Mouse (Mus musculus) ES-CJ7 (cell line): ENCODE data around the gene Ptprg.
A peak's percentile ranks its signal among the peaks of the same experiment; 100 is the strongest.
"Not testable (repeated sequence)": the region's sequence is repeated elsewhere in the genome, so short reads cannot be mapped to it uniquely, and the experiment has no call there.

Experiments used
- DNase-seq: peaks from one replicate; pipeline ENCODE4 v3.0.0; 2011; ENCODE audit warnings: low read depth, low spot score

Gene Ptprg

DNA sequence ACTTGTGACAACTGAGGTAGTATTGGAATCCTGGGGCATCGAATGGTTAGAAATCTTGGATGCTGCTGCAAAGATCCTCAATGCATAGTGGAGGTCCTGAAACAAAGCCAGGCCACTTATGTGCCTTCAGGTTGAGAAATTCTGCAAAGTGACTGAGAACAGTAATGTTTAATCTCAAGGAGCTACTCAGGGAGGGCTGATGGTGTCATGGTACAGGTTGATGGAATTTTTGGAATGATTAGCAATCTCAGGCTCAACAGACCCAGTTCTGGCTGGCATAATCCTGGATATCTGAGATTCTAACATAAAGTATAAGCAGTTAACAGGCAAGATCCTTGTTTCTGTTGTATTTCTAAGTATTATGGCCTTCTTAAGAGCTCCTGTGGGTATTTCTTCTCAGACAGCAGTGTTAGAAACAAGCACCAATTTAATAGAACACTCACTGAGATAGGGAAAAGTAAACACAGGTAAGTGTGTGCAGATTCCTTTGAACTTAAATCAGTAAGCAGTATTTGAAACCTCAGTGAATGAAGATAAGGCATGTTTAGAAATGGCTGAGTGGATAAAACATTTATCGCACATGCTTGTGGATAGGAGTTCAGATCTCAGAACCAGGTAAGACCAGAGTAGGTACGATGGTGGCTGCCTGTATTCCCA, 493.0 kb downstream of the Ptprg start:
- no peak for DNase-seq

DNA sequence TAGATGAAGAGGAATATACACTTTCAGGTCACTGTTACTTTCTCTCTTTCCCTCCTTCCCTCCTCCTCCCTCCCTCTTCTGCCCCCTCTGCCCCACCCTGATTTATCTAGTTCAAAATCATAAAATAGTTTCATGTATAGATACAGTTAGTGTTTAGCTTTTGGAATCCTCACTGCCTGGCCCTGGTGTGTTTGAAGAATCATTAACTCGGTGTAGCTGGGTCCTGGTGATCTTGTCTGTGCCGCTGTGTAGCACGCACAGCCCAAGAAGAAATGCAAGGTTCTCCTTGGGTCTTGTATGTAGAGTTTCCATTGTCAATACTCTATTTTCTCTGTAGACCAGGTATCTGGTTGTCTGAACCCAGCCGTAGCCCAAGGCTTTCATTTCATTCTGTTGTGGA, 494.3 kb downstream of the Ptprg start:
- DNase-seq = no peak

DNA sequence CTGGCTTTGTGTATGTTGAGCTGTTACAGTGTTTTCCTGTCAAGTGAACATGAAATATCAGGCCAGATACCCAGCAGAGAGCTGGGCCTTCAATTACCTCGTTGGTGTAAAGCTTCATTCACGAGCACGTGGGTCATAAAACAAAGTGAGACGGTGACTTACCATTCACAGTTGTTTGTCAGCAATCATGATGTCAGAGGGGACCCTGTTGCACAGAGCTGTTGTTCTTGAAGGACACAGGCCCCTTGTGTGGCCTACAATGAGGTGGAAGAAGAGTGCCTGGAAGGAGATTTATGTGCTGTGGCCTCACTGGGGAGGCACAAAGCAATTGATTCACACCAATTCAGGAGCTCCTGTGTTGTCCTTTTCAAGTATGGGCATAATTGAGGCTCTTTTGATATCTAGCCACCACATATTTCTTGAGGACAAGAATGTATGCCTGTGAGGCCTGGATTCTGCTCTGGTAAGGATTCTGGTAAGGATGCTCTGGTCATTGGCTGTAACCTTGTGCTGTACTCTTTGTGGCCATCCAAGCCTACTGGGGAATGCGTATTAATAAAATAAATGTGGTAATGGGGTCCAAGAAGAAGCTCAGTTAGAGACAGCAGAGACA, 503.7 kb downstream of the Ptprg start:
- no peak for DNase-seq

DNA sequence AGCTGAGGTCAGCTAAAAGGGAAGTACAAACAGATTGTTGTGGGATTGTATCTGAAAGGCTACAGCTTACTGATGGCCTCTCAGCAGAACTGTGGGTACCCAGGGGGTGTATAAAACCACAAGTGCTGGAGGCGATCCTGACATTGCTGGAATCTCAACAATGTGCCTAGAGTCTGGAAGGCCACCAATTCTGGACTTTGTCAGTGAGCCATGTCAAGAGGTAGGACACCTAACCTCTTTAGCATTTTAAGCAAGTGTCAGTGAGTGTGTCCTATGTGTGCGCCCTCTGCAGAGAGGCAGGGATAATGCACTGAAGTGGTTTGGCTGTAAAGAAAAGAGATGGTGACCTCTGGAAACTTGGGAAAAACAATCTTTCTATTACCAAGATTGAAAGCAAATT, 504.5 kb downstream of the Ptprg start:
- DNase-seq = peak; percentile 13

DNA sequence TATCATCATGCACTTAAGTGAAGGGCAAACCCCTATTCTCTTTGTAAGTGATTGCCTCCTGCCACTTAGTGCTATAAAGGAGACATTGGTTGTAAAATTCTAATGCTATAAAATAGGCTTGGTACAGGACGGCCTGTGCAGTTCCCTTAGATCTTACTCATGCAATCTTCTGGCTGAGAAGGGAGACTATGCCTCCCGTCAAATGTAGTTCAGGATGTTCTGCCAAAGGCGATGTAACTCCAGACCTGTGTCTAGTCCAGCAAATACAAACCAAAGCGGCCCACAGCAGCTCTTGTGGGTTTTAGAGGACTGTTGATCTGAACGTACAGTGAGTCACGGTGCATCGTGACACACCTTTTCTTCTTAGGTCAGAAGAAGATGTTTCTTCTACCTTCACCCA, 505.8 kb downstream of the Ptprg start:
- no peak for DNase-seq

DNA sequence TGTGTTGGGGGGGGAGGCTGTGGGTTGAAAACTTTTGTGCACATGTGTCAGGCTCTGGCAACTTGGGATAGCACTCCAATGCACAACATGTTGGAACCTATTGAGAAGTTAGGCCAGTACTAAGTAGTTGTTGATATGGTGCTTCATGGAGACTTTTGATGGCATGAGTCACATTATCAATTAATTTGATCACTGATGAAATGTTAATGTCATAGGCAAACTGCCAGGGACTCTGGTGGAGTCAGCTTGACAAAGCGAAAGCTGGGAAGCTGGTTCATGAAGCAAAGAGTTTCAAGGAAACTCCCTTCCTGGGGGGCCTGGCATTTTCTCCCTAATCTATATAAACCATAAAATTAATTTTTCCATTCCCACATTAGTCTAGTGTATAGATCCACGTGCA, 508.0 kb downstream of the Ptprg start:
- DNase-seq = not testable (repeated sequence)

DNA sequence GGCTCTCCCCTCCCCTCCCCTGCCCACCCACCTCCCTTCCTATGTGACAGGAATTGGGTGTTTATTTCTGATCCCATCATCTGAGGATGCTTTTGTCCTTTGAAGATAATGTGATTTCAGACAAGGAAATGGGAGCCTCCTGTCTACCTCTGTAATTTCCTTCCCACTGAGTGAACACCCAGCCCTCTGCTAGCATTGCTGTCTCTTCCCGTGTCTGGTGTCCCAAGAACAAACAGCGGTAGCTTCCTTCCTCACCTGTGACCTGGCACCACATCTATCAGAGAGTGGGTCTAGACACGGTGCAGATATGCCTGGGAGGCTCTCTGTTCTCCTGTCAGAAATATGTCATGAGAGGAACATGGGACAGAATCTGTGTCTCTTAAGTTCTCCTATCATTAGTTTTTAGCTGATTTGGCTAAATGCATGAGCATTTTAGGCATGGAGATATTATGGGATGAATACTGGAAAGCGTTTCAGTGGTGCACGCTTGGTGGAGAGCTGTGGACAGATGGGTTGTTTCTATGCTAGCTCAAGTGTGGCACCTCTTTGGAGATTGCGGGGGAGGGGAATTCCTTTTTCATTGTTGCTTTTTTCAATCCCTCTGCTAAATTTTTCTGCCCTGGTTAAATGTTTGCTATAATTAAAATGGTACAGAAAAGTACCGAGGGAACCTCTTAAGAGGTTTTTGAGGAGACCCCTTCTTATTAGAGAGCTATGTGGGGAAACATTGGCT, 509.5 kb downstream of the Ptprg start:
- DNase-seq = no peak

DNA sequence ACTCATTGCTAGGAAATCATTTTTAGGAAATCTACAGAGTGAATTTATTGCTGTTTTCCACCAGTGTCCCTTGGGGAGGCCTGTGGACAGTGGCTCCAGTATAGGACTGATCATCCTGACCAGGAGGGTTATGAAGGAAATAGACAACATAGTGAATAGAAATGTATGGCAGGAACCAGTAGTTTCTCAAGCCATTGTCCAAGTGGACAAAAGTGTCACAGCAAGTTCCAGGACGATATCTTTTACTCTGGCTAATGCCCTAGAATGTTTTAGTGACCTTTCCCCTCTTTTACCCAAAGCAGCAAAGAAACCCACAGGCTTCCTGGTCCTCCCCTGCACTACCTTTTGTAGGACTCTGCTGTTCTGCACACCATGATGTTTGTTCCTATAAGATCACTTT, 511.7 kb downstream of the Ptprg start:
- DNase-seq = no peak

DNA sequence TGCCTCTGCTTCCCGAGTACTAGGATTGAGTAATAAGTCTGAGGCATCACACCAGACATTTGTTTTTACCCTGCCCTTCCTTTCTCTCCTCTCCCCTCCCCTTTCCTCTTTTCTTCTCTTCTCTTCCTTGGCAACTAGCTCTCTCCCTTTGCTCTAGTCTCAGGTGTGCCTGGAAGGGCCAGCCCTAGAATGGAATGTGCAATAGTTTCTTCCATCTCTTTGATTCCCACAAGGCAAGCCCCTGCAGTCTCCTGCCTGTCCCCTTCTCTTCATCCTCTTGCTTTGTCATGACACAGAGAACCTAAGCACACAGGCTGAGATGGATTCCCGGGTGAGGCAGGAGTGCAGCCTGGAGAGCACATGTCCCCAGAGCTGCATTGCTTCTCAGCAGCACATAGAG, 512.4 kb downstream of the Ptprg start:
- no peak for DNase-seq

DNA sequence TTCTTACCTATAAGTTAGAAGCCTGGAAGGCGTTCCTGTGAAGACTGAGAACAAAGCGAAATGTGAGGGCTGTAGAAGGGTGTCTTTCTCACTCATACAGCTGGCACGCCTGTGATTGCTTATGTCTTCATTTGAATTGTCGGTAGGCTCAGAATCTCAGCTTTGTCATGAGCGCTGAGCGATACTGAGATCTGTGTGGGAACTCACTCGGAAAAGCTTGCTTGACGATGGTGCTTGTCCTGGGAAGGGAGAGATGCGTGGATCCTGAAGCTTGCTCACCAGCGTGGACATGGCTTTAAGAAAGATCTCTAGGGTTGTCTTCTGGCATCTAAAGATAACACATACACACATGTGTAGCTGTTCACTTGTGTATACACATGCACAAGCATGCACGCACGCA, 516.4 kb downstream of the Ptprg start:
- no peak for DNase-seq

DNA sequence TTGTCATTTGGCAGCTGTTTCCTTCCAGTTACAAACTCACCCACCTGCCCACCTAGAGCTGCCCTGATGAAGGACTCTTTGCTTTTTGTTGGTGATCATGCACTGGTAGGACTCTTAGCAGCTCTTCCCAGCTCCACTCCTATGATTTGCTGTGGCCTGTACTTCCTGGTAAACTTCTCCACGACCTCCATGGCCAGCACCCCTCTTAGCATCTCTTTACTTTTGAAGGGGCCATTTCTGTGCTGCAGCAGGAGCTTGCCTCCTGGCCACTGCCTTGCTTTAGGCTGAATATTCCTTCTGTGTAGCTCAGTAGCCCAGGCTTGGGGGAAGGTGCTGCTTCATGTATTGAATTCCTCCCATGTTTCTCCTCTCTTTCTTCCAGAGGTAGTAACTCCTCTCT, 517.0 kb downstream of the Ptprg start:
- no peak for DNase-seq

DNA sequence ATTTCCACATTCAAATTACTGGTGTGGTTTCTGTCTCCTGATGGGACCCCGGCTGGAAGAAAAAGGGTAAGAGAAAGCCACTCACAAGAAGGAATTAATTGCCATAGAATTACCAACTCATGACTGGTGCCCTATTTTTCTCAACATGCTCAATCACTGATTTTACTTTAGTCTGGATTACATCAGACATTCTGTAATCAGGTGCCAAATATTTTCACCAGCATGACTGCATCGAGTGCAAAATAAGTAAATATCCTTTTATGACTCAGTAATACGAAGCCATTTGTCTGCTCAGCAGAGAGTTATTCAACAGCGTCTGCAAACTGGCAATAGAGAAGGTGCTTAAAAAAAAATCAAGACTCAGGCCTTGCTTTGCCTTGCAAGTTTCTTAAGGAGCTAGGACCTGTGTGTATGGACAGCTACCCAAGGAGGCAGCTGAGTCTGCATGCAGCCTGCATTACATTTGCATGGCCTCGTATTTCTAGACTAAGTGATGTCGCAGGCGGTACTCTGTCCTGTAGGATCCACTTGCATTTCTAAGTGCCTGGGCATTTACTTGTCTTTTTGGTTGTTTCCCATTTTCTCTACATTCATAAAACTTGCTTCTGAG, 517.6 kb downstream of the Ptprg start:
- no peak for DNase-seq

DNA sequence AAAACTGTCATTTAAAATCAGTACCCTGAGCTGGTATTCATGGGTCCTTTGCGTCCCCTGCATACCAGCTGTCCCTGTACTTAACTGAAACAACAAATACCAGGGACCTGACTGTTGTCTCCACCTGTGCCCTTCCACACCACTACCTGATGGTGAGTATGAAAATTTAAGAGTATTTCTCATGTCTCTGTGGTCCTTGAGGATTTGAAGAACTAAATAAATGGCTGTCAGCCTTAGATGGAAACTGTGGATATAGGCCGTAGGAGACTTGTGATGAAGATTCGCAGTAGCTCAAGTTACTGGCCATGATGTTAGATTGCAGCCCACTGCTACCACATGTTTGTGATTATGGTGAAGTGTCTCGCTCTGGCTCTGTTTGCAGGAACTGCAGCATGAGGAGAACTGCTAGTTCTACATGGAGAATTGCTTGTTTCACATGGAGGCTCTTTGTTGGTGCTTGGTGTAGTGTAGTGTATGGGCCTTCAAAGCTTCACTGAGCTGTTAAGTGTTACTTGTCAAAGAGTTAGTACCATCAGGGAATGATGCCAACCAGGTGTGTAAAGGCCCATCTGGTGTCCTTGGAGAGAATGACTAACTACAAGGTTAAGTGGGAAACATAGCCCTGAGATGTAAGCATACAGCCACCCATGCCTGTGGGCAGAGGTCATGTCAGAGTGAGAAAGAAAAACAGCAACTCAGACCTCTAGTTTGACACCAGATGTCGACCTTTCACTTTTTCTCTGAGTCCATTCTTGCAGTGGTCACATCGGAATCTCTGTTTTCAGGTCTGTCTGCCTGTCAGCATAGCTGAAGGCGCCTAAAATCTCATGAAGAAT, 518.9 kb downstream of the Ptprg start:
- no peak for DNase-seq

DNA sequence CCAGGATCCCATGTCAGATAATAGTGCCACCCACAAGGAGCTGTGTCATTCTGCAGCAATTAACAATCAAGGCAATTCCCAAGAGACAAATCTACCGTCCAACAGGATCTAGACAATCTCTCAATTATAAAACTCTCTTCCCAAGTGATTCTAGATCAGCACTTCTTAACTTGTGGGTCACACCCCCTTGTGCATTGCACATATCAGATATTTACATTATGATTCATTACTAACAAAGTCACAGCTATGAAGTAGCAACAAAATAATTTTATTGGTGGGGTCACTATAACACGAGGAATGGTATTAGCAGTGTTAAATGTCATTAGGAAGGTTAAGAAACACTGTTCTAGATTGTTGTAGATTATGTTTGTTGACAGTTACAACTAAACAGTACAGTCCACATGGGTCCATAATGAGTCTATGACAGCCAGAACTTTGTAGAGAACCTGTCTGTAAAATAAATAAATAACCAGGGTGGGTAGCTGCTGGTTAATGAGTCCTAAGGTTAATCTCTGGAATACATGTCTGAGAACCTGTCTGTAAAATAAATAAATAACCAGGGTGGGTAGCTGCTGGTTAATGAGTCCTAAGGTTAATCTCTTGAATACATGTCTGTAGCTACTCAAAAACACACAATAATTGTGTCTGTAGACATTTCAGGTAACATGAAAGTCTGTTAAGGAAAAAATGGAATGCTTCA, 520.2 kb downstream of the Ptprg start:
- DNase-seq = no peak

DNA sequence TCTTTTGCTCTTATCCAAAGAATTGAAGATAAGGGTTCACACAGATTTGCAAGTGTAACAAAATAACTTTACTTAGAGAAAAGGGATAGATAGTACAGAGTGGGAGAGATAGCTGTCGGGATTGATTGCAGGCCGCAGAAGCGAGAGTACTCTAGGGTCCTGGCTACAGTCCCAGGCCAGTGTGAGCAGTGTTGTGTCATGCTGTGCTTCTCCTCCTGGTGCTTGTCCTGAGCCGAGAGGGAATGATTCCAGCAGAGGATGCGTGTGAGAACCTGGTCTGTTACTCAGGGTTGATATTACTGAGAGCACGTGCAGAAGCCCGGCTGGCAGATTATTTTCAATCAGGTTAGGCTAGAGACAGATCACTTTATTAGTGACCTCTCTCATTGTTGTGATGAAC, 523.9 kb downstream of the Ptprg start:
- DNase-seq = no peak

DNA sequence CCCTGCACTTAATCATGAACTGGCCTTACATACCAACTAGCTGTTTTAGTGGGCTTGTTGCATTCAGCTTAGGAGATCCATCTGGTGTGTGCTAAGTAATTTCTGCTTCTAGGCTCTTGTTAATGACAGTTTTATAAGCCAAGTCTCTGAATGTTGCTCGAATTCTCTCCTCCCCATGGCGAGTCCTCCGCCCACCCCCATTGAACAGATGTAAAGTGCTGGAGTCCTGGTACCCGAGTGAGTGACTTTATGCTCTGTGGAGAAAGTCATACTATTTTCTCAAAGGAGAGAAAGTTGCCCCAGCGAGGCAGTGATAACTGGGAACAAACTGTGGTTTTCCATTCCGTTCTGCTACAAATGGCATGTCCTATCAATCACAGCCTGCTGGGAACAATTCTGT, 525.9 kb downstream of the Ptprg start:
- no peak for DNase-seq

DNA sequence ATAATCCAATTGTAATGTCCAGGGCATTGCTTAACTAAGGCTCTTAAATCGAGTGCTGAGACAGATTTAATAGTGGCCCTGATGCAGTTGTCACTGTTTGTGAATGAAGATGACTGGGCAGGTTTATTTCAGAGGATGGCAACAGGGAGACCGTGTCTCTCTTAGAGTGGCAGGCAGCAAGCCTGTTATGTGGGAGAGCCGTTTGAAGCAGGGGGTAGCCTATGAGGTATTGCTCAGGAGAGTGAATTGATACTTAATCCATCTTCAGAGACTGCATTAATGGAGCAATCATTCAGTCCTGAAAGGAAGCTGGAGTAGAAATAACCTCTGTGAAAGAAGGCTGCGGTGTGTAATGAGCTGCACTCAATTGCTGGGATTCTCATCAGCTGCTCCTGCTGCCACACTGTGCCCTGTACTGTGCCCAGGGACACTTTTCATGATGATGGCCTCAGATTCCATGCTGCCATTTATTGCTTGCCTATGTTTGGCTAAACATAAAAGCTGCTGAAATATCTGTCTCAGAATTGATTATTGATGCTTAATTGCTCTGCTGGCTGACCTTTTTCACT, 526.6 kb downstream of the Ptprg start:
- DNase-seq = no peak

DNA sequence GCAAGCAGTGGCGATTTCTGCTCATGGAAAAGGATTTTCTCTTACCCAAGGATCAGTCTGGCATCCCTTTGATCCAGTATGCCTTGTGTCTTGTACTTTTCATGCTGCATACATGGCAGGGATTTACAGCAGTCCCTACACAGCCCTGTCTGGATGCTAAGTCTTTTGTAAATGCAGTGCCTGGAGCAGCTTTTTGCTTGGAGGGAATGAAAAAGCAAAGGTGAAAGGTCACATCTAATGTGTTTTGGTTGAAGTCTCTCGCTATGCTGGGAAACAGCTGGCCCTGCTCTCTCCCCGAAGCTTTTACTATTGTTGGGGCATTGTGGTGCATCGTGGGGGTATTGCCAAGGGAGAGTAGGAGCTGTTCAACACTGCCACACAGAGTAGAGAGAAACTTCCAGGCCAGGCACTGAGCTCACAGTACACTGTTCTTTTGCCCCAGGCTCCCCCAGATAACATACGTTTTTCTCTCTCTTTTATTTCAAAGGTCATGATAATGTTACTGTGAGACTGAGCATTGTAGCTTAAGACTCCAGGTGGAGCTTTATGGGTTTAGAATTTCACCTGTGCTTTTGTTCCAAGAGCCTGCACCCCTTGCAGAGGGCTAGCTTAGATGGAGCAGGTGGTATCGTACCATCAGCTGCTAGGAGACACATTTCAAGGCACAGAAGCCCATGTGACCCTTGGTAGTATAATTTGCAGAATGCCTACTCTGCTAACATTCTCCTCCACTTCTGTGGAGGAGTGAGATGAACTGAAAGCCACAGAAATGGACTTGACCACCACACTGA, 529.0 kb downstream of the Ptprg start:
- no peak for DNase-seq

DNA sequence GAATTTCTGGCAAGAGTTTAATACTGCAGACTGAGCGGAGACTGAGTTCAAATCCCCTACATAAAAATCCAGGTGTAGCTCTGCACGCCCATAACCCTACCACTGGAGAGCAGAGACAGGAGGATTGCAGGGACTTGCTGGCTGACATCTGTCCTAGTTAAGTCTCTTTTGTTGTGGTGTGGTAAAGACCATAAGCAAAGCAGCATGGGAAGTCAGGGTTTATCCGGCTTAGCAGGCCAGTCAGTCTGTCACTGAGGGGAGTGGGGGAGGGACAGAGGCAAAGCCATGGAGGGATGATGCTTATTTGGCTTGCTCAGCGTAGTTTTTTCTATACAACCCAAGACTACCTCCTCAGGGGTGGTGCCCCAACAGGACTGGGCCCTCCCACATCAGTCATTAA, 530.7 kb downstream of the Ptprg start:
- DNase-seq = no peak

DNA sequence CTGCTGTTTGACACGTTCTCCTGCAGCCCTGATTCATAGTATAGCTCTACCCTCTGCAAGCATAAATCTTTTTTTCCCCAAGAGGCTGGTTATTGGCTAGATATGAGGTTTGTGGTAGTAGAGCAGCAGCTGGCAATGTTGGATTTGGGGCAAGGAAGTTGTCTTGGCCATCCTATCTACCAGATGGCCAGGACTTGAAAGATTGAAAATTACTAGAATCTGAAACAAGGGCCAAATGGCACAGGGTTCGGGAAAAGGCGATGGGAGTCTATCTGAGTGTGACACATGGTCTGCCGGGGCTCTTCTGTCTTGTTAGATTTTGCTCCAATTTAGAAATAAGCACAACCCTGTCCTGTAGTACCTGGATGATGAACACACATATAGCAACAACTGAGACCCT, 531.7 kb downstream of the Ptprg start:
- no peak for DNase-seq
